Mouse (Mus musculus): ENCODE data around the gene Dnhd1. TPM values are rescaled to one million over a fixed set of nuclear protein-coding genes. Genes with fewer than 3 reads are reported as not detected.
A peak's percentile ranks its signal among the peaks of the same experiment; 100 is the strongest.

Dnhd1 gene
- polyA plus RNA-seq, 2 experiments, result 1.4 to 10.9 TPM

DNA sequence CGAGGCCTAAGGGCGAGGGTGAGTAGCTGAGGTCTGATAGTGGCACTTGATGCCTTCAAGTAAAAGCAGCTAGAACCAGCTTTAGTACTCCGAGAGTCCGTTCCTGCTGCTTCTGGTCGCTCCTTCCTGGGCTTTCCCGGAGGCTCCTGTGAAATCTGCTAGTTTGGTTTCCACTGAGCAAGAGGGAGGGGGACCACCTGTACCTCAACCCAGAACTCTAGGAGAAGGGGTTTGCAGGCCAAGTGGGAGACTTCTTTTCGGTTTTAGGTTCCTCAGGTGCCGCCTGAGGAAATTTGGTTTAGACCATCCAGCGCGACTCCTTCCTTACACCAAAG is 16.9 kb upstream of the Dnhd1 start:
- ATAC-seq (ENCODE audit: low FRiP score, low read depth), result peak; percentile 59; the same call in 1 of the 2 replicates
- WGBS, result 3% methylated on average over 10 of the region's 10 CpGs
- peak overlapping the region; percentile 35 for H3K27ac ChIP-seq (replicated peaks; ENCODE audit: low read depth, low read length)

DNA sequence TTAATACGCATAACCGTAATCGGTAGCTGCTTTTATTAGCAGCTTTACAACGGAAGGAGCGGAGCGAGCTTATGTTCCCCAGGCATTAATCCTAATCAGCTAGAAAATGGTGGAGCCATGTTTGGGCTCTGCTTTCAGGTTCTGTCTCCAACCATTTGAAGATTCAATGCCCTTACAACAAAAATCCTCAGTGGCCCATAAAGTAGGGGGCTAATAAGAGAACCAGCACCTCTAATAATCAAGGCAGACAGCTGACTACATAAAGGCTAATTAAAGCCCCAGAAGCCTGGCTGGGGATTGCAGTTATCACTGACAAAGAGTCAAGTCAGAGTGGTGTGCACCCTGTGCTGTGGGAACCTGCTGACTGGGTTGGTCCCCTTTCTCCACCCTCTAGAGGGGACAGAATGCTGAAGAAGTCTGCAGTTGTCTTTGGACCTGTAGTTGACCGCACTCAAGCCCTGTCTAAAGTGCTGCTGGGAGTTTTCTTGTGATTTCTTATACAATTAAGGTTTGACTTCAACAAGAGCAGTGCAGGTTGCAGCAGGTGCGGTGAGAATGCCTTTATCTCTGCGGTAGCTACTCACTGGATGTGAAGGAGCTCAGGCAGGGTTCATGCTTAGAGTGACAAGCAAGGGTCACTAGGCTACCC is 16.2 kb upstream of the Dnhd1 start:
- 40% methylated on average over 9 of the region's 9 CpGs for WGBS
- H3K4me3 ChIP-seq (replicated peaks; ENCODE audit: low read length), result peak overlapping the region; percentile 81
- ATAC-seq (ENCODE audit: low FRiP score, low read depth) (no peak), DNase-seq (ENCODE audit: low spot score) (no peak)
- H3K27me3 ChIP-seq (ENCODE audit: control insufficient read depth, insufficient read depth, low read length), result no peaks in the 10 kb centered on the region
- peak overlapping the region; percentile 67 for H3K4me2 ChIP-seq (replicated peaks; ENCODE audit: low read depth, low read length, severe bottlenecking)
- no peak for TF ChIP-seq POLR2A (IDR thresholded peaks at IDR 0.05; ENCODE audit: borderline replicate concordance, extremely low read depth, insufficient read depth, insufficient read length)
- peaks cover 24% of the 10 kb centered on the region for H3K36me3 ChIP-seq (ENCODE audit: control insufficient read depth, insufficient read depth, low read length)
- 0 out of 2 replicates have a peak overlapping the region, but pooled peaks have one; percentile 35 for H3K27ac ChIP-seq (replicated peaks; ENCODE audit: low read depth, low read length)
- no peaks in the 10 kb centered on the region for H3K9me3 ChIP-seq (ENCODE audit: control insufficient read depth, low read length)
- peak overlapping the region; percentile 82; the same call in 1 of the 2 replicates for H3K9ac ChIP-seq (ENCODE audit: low read depth, low read length, severe bottlenecking)
- H3K4me1 ChIP-seq (ENCODE audit: control insufficient read depth, insufficient read depth, low read length), result peaks cover 18% of the 10 kb centered on the region

More for the DNA sequence above, 16.9 kb upstream of the Dnhd1 start:
- peak overlapping the region; percentile 82 for H3K9ac ChIP-seq (ENCODE audit: low read depth, low read length, severe bottlenecking)
- peaks cover 24% of the 10 kb centered on the region for H3K36me3 ChIP-seq (ENCODE audit: control insufficient read depth, insufficient read depth, low read length)
- H3K9me3 ChIP-seq (ENCODE audit: control insufficient read depth, low read length), result no peaks in the 10 kb centered on the region
- 0 out of 2 replicates have a peak, but pooled peaks have one; percentile 42 for TF ChIP-seq POLR2A (IDR thresholded peaks at IDR 0.05; ENCODE audit: borderline replicate concordance, extremely low read depth, insufficient read depth, insufficient read length)
- peak overlapping the region; percentile 81 for H3K4me3 ChIP-seq (replicated peaks; ENCODE audit: low read length)
- no peaks in the 10 kb centered on the region for H3K27me3 ChIP-seq (ENCODE audit: control insufficient read depth, insufficient read depth, low read length)
- peak overlapping the region; percentile 67 for H3K4me2 ChIP-seq (replicated peaks; ENCODE audit: low read depth, low read length, severe bottlenecking)
- peaks cover 15% of the 10 kb centered on the region for H3K4me1 ChIP-seq (ENCODE audit: control insufficient read depth, insufficient read depth, low read length)
- DNase-seq (ENCODE audit: low spot score), result no peak

DNA sequence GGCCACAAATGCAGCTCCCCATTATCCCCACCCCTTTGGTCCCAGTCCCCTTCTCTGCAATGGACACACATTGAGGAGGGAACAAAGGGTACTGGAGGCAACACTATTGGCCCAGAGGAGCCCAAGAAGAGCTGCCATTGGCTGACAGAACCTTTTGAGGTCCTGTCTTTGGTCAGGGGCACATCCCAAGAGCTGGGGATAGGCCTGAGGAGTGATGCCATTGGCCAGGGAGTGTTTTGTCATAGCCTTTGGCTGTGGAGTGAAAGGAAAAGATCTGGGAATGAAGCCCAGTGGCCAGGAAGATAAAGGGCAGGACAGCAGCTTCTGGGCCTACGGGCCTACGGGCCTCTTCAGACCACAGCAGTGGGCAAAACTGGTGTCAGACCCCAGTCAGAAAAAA is 14.9 kb upstream of the Dnhd1 start:
- TF ChIP-seq POLR2A (IDR thresholded peaks at IDR 0.05; ENCODE audit: borderline replicate concordance, extremely low read depth, insufficient read depth, insufficient read length), result no peak
- ATAC-seq (ENCODE audit: low FRiP score, low read depth), result no peak
- peaks cover 22% of the 10 kb centered on the region for H3K4me1 ChIP-seq (ENCODE audit: control insufficient read depth, insufficient read depth, low read length)
- DNase-seq (ENCODE audit: low spot score), result no peak
- H3K27me3 ChIP-seq (ENCODE audit: control insufficient read depth, insufficient read depth, low read length), result no peaks in the 10 kb centered on the region
- no peak overlapping the region for H3K9ac ChIP-seq (ENCODE audit: low read depth, low read length, severe bottlenecking)
- no peak overlapping the region for H3K4me3 ChIP-seq (replicated peaks; ENCODE audit: low read length)
- H3K27ac ChIP-seq (replicated peaks; ENCODE audit: low read depth, low read length), result no peak overlapping the region
- 100% methylated on average over 2 of the region's 2 CpGs for WGBS
- no peaks in the 10 kb centered on the region for H3K9me3 ChIP-seq (ENCODE audit: control insufficient read depth, low read length)
- H3K4me2 ChIP-seq (replicated peaks; ENCODE audit: low read depth, low read length, severe bottlenecking), result no peak overlapping the region
- peaks cover 24% of the 10 kb centered on the region for H3K36me3 ChIP-seq (ENCODE audit: control insufficient read depth, insufficient read depth, low read length)

DNA sequence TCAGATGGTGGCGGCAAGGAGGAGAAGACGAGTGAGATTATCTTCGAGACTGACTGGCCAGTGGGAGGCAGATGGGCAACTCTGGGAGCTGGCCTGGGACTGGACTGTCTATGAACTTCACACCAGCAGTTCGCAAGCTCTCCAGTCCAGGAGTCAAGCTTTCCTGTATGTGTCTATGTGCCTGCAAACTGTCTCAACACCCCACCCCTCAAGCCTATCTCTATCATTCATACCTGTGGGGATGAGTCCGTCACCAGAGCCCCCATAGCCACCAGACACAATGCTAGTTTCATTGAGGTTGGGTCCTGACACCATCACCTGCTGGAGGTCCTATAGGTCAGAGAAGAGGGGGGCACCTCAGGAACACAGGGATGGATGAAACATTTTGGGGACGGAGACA is 11.9 kb upstream of the Dnhd1 start:
- no peak overlapping the region for H3K9ac ChIP-seq (ENCODE audit: low read depth, low read length, severe bottlenecking)
- 95% methylated on average over 6 of the region's 6 CpGs for WGBS

DNA sequence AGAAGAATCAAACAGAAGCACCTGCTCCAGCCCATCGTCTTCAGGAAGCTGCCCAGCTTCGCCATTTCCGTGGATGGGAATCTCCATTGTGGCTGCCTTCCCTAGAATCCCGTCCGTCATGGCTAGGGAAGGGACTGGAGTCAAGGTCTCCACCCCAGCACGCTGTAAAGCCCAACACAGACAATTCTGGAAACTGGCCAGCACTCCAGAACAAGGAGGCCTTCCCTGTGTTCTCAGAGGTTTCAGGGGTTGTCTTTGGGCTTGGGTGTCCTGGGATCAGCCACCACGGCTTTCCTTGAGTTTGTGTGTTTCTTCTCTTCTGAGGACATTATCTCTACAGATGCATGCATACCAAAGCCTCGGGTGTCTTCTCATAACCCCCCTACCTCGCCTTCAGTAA is 11.3 kb upstream of the Dnhd1 start:
- no peak for DNase-seq (ENCODE audit: low spot score)
- TF ChIP-seq POLR2A (IDR thresholded peaks at IDR 0.05; ENCODE audit: borderline replicate concordance, extremely low read depth, insufficient read depth, insufficient read length), result no peak

More for the DNA sequence above, 11.9 kb upstream of the Dnhd1 start:
- peaks cover 39% of the 10 kb centered on the region for H3K36me3 ChIP-seq (ENCODE audit: control insufficient read depth, insufficient read depth, low read length)
- peaks cover 20% of the 10 kb centered on the region for H3K4me1 ChIP-seq (ENCODE audit: control insufficient read depth, insufficient read depth, low read length)
- no peak overlapping the region for H3K4me2 ChIP-seq (replicated peaks; ENCODE audit: low read depth, low read length, severe bottlenecking)
- no peak for DNase-seq (ENCODE audit: low spot score)
- no peak overlapping the region for H3K4me3 ChIP-seq (replicated peaks; ENCODE audit: low read length)
- no peaks in the 10 kb centered on the region for H3K9me3 ChIP-seq (ENCODE audit: control insufficient read depth, low read length)
- H3K27ac ChIP-seq (replicated peaks; ENCODE audit: low read depth, low read length), result no peak overlapping the region
- ATAC-seq (ENCODE audit: low FRiP score, low read depth), result no peak
- no peaks in the 10 kb centered on the region for H3K27me3 ChIP-seq (ENCODE audit: control insufficient read depth, insufficient read depth, low read length)
- TF ChIP-seq POLR2A (IDR thresholded peaks at IDR 0.05; ENCODE audit: borderline replicate concordance, extremely low read depth, insufficient read depth, insufficient read length), result no peak

More for the DNA sequence above, 11.3 kb upstream of the Dnhd1 start:
- H3K9ac ChIP-seq (ENCODE audit: low read depth, low read length, severe bottlenecking), result peak overlapping the region; percentile 82
- H3K36me3 ChIP-seq (ENCODE audit: control insufficient read depth, insufficient read depth, low read length), result peaks cover 44% of the 10 kb centered on the region
- no peak for ATAC-seq (ENCODE audit: low FRiP score, low read depth)
- peaks cover 16% of the 10 kb centered on the region for H3K4me1 ChIP-seq (ENCODE audit: control insufficient read depth, insufficient read depth, low read length)
- 79% methylated on average over 9 of the region's 9 CpGs for WGBS
- peak overlapping the region; percentile 93 for H3K4me2 ChIP-seq (replicated peaks; ENCODE audit: low read depth, low read length, severe bottlenecking)
- H3K27ac ChIP-seq (replicated peaks; ENCODE audit: low read depth, low read length), result no peak overlapping the region
- no peaks in the 10 kb centered on the region for H3K9me3 ChIP-seq (ENCODE audit: control insufficient read depth, low read length)
- peak overlapping the region; percentile 77 for H3K4me3 ChIP-seq (replicated peaks; ENCODE audit: low read length)
- H3K27me3 ChIP-seq (ENCODE audit: control insufficient read depth, insufficient read depth, low read length), result no peaks in the 10 kb centered on the region

All from limb, embryonic 14.5 days (tissue).